Comparison of ENCODE assay signal across 8 mouse cellular contexts in the genomic region with DNA sequence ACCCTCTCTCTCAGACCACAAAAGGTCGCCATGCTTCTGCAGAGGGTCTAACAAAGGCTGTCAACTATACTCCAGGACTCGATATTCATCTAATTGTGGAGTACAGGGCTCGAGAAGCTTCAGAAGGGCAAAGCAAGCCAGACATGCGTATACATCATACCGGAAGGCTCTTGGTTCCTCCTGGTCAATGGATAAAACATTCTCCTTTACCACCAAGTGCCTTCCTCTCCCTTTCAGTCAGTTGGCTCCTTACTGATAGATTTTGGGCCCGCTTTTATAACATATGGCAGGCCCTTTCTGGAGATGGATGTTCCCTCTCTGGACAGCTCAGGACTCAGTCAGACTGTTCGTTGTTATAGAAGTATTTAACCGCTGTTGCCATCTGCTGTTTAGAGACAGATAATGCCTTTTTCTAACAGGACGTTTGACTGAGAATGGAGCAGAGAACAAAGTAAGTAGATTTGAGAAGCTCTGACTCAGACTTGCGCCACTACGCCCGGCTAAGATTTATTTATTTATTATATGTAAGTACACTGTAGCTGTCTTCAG. TPM values are rescaled to one million over a fixed set of nuclear protein-coding genes. Genes with fewer than 3 reads are reported as not detected.
DNase-seq lines count a peak whose midpoint lies in the region; ATAC-seq lines count a peak whose summit lies in the region.
"Not testable (repeated sequence)": the region's sequence is repeated elsewhere in the genome, so short reads cannot be mapped to it uniquely, and the experiment has no call there.

Gene Mthfsl (minus strand): TSS at position 308 of the 549 bp plus-strand sequence.

- peak within 1 kb of the TSS; percentile 49 for H3K4me3 ChIP-seq in embryonic facial prominence, embryonic 10.5 days

- ATAC-seq in granulocyte monocyte progenitor cell, adult 5-6 weeks (replicated peaks; ENCODE audit: poor library complexity, severe bottlenecking): peak; percentile 48
- peak; percentile 58 for ATAC-seq in inflammation-experienced regulatory T-cells, adult 6 months

- H3K27me3 ChIP-seq in embryonic facial prominence, embryonic 10.5 days (replicated peaks; ENCODE audit: low read depth, poor library complexity, severe bottlenecking): not testable (repeated sequence)

- H3K4me1 ChIP-seq in embryonic facial prominence, embryonic 10.5 days: not testable (repeated sequence)

- peak within 1 kb of the TSS; percentile 83 for H3K27ac ChIP-seq in embryonic facial prominence, embryonic 10.5 days (replicated peaks)

- peak; percentile 81 for DNase-seq in 3T3-L1 (ENCODE audit: low read depth, low spot score)
- peak; percentile 29 for DNase-seq in adrenal gland, postnatal 10 days
- not testable (repeated sequence) for DNase-seq in embryonic facial prominence, embryonic 10.5 days (ENCODE audit: low spot score)
- DNase-seq in left cerebral cortex, adult 18-20 months (ENCODE audit: low spot score in 2 of 2): peak; percentile 18 to 45
- DNase-seq in lung, postnatal 25 days (ENCODE audit: low spot score): peak; percentile 54
- peak; percentile 15 for DNase-seq in ovary, postnatal 36 days (ENCODE audit: low spot score)

- H3K9me3 ChIP-seq in embryonic facial prominence, embryonic 10.5 days: not testable (repeated sequence)

- 32% methylated on average over 11 of the region's 12 CpGs for WGBS in embryonic facial prominence, embryonic 10.5 days

- H3K36me3 ChIP-seq in embryonic facial prominence, embryonic 10.5 days (replicated peaks): not testable (repeated sequence)

RNA-seq across cellular contexts. Expression of gene Mthfsl, which starts in this region (rescaled TPM):
- total RNA-seq in adrenal gland, postnatal 10 days (2021): 10 to 100 TPM; 41.6 to 43.6 TPM
- polyA plus RNA-seq in embryonic facial prominence, embryonic 10.5 days (2016; fragmentation: Nextera tagmentation; extraction: Ambion mirVana): 30.9 and 31.4 TPM in 2 replicates
- 20.8 and 41.6 TPM in 2 replicates for total RNA-seq in granulocyte monocyte progenitor cell, adult 5-6 weeks (2014; fragmentation: Nextera tagmentation)
- 14.0 and 22.6 TPM in 2 replicates for total RNA-seq in granulocyte monocyte progenitor cell, adult 5-6 weeks (2017)
- 100 to 1,000 TPM; 118 to 144 (median 135) TPM for polyA plus RNA-seq in inflammation-experienced regulatory T-cells, adult 6 months (2017; shearing (Covaris generic))
- 10 to 100 TPM; 26.6 to 29.4 TPM for total RNA-seq in left cerebral cortex, adult 18-20 months (2021)
